Mouse (Mus musculus) WW6 (cell line): ENCODE data around the gene Gm47985.
"Not testable (repeated sequence)": the region's sequence is repeated elsewhere in the genome, so short reads cannot be mapped to it uniquely, and the experiment has no call there.

Source experiments
- DNase-seq: peaks from one replicate; pipeline ENCODE4 v3.0.0-alpha.2; 2013; ENCODE audit warnings: low read depth, low spot score

Gm47985 gene

DNA sequence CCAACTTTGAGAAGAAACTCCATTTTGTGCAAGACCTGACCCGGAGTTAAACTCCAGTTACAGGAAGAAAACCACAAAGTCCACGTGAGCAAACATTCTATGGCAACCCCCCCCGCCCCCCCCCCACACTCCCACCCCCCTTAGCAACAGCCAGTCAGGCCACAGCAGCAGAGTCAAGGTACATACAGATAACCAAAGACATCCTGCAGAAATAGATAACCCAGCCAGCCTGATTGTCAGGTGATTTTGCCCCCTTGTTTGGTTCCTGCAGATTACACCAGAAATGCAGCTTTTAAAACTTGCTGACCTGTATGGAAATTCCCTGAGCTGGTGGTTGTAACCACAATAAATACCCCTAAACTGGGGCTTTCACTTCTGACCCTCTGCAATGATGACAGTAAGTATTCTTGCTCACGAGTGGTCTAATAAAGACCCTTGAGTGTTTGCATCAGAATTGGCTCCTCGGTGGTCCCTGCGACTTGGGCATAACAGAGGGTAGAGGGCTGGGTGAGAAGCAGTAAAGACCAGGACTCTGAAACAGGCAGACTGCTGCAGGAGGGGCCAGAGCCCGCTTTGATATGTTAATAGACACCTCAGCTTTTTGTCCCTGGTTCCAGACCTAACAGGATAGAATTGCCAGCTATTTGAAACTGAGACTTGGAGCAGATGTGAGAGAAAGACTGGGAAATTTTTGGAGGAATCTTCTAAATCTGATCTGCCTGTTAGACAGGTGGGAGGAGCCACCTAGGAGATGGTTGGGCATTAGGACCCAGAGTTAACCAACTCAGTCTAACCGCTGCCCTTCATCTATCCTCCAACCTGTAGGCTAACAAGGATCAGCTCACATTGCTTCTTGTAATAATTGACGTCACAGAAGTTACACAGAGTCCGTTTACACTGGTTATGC lies 5.1 kb upstream of the Gm47985 start:
- DNase-seq = peak; percentile 47

DNA sequence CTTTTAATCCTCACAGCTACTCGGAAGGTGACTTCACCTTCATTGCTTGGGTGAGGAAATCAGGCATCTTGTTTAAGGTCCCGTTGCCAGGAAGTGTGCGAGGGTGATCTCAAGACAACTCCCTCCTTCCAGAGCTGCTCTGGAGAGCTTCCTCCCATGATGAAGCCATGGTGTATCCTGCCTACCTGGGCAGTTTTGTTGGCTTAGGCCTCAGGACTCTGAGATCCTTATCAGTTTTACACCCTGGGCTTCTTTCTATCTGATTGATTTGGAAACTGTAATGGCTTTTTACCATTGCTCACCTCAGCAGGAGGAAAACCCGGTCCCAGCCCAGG lies 4.4 kb upstream of the Gm47985 start:
- DNase-seq = no peak

DNA sequence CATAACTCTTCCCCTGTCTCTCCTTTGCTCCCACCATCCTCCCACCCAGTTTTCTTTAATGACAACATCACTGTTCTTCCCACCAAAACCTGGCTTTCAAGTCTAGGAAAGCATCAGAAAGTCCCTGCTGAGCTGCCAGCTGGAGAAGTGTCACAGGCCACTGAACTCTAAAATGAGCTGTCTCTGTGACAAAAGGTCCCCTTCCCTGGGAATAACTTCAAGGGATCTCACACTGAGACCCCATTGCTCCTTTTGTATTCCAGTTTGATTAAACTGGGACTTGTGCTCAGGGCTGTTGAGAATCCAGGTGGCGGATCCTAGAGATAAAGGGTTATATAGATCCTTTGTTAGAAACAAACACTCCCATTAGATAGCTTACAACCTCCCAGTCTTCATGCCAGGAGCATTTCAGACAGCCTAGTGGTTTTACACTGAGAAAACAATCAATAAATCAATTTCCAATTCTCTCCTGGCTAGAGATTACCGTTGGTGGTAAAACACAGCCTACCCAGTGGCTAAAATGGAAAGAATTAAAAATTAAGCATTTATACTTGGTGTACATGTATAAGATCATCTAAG lies 3.7 kb upstream of the Gm47985 start:
- no peak for DNase-seq

GRCm38 (mm10) chr1:151180167-151180566 lies 2.2 kb upstream of the Gm47985 start:
- DNase-seq = no peak

- not testable (repeated sequence) for DNase-seq
Measured at GRCm38 (mm10) chr1:151186186-151186585, 3.8 kb downstream of the Gm47985 start.

- not testable (repeated sequence) for DNase-seq
Measured at GRCm38 (mm10) chr1:151186879-151187424, 4.6 kb downstream of the Gm47985 start.

GRCm38 (mm10) chr1:151188469-151188868 lies 6.1 kb downstream of the Gm47985 start:
- no peak for DNase-seq

DNA sequence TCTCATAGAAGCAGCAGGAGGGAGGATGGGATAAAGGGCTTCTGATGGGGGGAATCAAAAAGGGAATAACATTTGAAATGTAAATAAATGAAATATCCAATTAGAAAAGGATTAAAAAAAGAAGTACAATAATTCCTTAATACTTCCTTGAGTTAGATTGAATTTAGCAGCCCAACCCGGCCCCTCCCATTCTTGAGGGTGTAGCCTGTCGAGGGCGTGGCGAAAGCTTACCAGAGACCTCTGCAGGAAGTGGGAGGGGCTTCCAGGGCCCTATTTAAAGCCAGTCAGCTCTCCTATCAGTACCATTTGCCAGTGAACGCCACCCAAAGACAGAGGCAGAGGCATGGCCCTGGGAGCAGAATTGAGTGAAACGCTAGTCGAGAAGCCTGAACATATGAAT lies 9.7 kb downstream of the Gm47985 start, which contains the start of gene Gm8947:
Gene Gm8947 (plus strand): TSS at position 302 of the 400 bp plus-strand sequence.
- DNase-seq = not testable (repeated sequence)

DNA sequence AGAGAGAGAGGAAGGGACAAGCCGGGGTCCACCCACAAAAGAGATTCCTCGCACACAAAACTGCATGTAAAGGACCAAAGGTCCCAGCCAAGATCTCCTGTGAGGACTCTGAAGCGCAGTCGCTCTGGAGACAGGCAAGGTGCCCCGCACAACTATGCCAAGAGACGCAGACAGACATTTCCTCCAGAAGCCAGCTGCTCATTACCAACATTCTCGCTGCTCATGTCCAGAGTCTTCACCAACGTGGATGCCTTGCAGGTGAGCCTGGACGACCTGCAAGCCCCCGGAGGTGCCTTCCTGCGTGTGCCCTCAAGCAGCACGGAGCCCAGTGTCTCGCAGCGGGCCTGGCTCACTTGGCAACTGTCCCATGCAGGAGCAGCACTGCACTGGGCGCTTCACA lies 10.4 kb downstream of the Gm47985 start:
- not testable (repeated sequence) for DNase-seq

- not testable (repeated sequence) for DNase-seq
Measured at GRCm38 (mm10) chr1:151195986-151196385, 13.6 kb downstream of the Gm47985 start.

- DNase-seq = not testable (repeated sequence)
Measured at GRCm38 (mm10) chr1:151196690-151197089, 14.4 kb downstream of the Gm47985 start.

GRCm38 (mm10) chr1:151198120-151198519 lies 15.8 kb downstream of the Gm47985 start, which contains the start of gene Gm47995:
Gene Gm47995, plus strand, starts transcription at chr1:151198448.
- not testable (repeated sequence) for DNase-seq

GRCm38 (mm10) chr1:151200620-151201019 lies 18.3 kb downstream of the Gm47985 start:
- not testable (repeated sequence) for DNase-seq

DNA sequence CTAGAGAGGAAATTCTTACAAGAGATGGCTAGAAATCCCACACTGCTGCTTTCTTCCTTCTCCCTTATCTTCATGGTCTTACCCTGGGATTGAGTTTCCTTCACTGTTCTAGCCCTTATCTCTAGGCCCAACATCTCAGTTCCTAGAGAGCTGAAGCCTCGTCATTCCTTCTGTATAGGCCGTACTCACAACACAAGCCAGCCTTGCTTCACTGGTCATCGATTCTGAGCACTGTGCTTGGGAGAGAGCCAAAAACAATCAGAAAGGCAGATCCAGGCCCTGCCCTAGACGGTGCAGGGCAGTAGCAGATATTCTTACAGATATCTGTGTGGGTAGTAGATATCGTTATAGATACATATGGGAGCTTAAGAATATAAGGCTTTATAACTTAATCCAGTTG lies 20.4 kb downstream of the Gm47985 start:
- DNase-seq = not testable (repeated sequence)

DNA sequence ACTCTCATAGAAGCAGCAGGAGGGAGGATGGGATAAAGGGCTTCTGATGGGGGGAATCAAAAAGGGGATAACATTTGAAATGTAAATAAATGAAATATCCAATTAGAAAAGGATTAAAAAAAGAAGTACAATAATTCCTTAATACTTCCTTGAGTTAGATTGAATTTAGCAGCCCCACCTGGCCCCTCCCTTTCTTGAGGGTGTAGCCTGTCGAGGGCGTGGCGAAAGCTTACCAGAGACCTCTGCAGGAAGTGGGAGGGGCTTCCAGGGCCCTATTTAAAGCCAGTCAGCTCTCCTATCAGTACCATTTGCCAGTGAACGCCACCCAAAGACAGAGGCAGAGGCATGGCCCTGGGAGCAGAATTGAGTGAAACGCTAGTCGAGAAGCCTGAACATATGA lies 21.5 kb downstream of the Gm47985 start, which contains the start of gene 3110040M04Rik:
Gene 3110040M04Rik (plus strand): TSS at position 304 of the 400 bp plus-strand sequence.
- DNase-seq = not testable (repeated sequence)

DNA sequence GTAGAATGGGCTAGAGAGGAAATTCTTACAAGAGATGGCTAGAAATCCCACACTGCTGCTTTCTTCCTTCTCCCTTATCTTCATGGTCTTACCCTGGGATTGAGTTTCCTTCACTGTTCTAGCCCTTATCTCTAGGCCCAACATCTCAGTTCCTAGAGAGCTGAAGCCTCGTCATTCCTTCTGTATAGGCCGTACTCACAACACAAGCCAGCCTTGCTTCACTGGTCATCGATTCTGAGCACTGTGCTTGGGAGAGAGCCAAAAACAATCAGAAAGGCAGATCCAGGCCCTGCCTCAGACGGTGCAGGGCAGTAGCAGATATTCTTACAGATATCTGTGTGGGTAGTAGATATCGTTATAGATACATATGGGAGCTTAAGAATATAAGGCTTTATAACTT lies 26.2 kb downstream of the Gm47985 start:
- not testable (repeated sequence) for DNase-seq

- DNase-seq = not testable (repeated sequence)
Measured at GRCm38 (mm10) chr1:151208944-151209343, 26.6 kb downstream of the Gm47985 start.

- not testable (repeated sequence) for DNase-seq
Measured at GRCm38 (mm10) chr1:151209824-151210355, 27.6 kb downstream of the Gm47985 start, which contains the start of gene Gm47996. Gene Gm47996, plus strand, starts transcription at chr1:151210131.

DNA sequence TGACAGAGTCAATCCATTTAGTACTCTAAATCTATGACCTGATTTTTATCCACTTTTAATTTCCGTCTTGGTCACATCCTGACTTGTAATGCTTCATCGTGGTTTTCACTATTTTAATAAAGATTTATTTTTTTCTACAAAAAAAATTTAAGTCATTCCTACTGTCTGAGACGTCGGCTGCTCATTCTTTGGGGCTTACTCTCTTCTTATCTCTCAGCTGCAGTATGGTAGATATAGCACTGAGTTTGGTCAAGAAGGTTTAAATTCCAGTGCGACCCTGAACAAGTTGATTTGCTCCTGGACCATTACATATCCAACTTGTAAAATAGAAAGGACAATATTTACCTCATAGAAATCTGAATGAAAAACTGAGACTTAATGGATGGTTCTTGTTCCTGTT lies 29.3 kb downstream of the Gm47985 start:
- not testable (repeated sequence) for DNase-seq

- DNase-seq = no peak
Measured at GRCm38 (mm10) chr1:151214862-151215261, 32.5 kb downstream of the Gm47985 start.

- DNase-seq = no peak
Measured at GRCm38 (mm10) chr1:151215985-151216384, 33.6 kb downstream of the Gm47985 start.

DNA sequence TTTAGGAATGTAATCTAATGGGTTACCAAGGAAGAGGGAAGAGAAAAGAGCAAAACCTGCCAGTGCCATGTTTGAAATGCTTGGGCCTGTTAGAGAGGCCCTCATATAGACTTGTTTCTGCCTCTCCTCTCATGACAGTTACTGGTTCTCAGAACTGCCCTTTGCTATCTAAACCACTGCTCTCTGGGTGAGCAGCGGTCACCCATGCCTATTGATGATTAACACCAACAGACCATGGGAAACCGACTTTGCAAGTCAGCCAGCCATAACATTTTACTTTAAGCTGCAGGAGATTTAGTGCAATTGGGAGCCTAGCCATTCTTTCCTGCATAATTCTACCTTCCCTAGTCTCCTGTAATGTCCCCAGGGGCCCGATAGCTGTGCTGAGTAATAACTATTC lies 34.1 kb downstream of the Gm47985 start:
- no peak for DNase-seq
